Mouse (Mus musculus): ENCODE data around the gene Bmpr1a. TPM values are rescaled to one million over a fixed set of nuclear protein-coding genes. Genes with fewer than 3 reads are reported as not detected.

Gene Bmpr1a
- polyA plus RNA-seq, 1 experiment, result 3.3 TPM

DNA sequence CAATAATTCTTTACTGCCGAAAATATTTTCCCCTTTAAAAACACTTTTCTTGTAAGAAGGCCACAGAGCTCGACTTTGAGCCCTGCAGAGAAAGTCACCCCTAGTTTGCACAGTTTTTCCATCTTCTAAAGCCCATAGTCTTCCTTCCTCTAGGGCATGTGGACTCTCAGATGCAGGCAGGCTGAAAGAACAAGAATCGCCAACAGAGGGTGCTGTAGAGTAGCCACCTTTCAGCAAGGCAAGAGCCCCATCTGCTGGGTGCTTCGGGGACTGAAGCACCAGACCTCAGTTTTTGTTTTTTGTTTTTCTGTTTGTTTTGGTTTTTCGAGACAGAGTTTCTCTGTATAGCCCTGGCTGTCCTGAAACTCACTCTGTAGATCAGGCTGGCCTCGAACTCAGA is 102.0 kb downstream of the Bmpr1a start:
- Histone ChIP-seq H3K27ac (ENCODE audit: insufficient read depth, low read depth, low read length) (no peak overlapping the region), H3K27me3 (ENCODE audit: control insufficient read depth, insufficient read depth, low read length) (no peaks in the 10 kb centered on the region), H3K36me3 (ENCODE audit: control insufficient read depth, insufficient read depth, low read length) (no peaks in the 10 kb centered on the region), H3K4me1 (ENCODE audit: control insufficient read depth, insufficient read depth, insufficient read length, low read length) (no peaks in the 10 kb centered on the region), H3K4me3 (ENCODE audit: low read depth, low read length) (no peak overlapping the region)
- no peak for TF ChIP-seq POLR2A (IDR thresholded peaks at IDR 0.05; ENCODE audit: low read depth, low read length)
- TF ChIP-seq CTCF (IDR thresholded peaks at IDR 0.05; ENCODE audit: extremely low read depth, insufficient read length, insufficient replicate concordance, low read depth, low read length), result peak; percentile 100; the same call in 1 of the 2 replicates
- 28% methylated on average over 6 of the region's 6 CpGs for WGBS

DNA sequence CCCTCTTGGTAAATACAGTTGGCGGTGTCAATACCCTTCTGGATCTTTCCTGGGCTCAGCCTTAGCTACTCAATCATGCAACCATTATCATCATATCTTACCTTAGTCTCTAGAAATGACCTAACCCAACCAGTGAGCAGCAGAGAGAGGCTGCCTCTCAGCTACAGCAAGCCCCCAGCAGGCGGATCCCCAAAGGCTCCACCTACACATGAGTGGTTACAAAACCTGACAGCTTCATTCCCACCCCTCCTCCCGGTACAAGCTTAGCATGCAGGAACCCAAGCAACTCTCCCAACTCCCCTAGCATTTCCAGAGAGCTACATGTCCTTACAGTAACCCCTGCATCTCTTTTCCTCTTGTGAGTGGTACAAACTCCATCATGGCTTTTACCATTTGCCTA is 103.1 kb downstream of the Bmpr1a start:
- WGBS, result 89% methylated on average over 3 of the region's 3 CpGs
- TF ChIP-seq CTCF (IDR thresholded peaks at IDR 0.05; ENCODE audit: extremely low read depth, insufficient read length, insufficient replicate concordance, low read depth, low read length) (no peak), POLR2A (IDR thresholded peaks at IDR 0.05; ENCODE audit: low read depth, low read length) (no peak)
- H3K4me3 ChIP-seq (ENCODE audit: low read depth, low read length), result no peak overlapping the region
- no peaks in the 10 kb centered on the region for H3K36me3 ChIP-seq (ENCODE audit: control insufficient read depth, insufficient read depth, low read length)
- H3K4me1 ChIP-seq (ENCODE audit: control insufficient read depth, insufficient read depth, insufficient read length, low read length), result no peaks in the 10 kb centered on the region
- no peak overlapping the region for H3K27ac ChIP-seq (ENCODE audit: insufficient read depth, low read depth, low read length)
- no peaks in the 10 kb centered on the region for H3K27me3 ChIP-seq (ENCODE audit: control insufficient read depth, insufficient read depth, low read length)

DNA sequence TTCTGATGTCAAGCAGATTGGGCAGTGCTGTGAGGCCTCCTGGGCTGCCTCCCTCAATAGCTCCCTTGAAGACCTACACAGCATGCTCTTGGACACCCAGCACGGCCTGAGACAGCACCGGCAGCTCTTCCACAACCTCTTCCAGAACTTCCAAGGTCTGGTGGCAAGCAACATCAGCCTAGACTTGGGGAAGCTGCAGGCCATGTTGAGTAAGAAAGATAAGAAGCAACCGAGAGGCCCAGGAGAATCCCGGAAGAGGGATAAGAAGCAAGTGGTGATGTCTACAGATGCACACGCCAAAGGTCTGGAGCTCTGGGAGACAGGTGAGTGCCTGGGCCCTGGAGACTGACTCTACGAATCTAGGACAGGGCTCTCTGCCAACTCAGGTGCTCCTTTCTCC is 103.8 kb downstream of the Bmpr1a start:
- TF ChIP-seq CTCF (IDR thresholded peaks at IDR 0.05; ENCODE audit: extremely low read depth, insufficient read length, insufficient replicate concordance, low read depth, low read length), result no peak
- no peak for TF ChIP-seq POLR2A (IDR thresholded peaks at IDR 0.05; ENCODE audit: low read depth, low read length)
- WGBS, result 83% methylated on average over 6 of the region's 6 CpGs
- no peak overlapping the region for H3K4me3 ChIP-seq (ENCODE audit: low read depth, low read length)
- H3K27ac ChIP-seq (ENCODE audit: insufficient read depth, low read depth, low read length), result no peak overlapping the region
- no peaks in the 10 kb centered on the region for H3K36me3 ChIP-seq (ENCODE audit: control insufficient read depth, insufficient read depth, low read length)
- H3K27me3 ChIP-seq (ENCODE audit: control insufficient read depth, insufficient read depth, low read length), result no peaks in the 10 kb centered on the region
- H3K4me1 ChIP-seq (ENCODE audit: control insufficient read depth, insufficient read depth, insufficient read length, low read length), result no peaks in the 10 kb centered on the region

DNA sequence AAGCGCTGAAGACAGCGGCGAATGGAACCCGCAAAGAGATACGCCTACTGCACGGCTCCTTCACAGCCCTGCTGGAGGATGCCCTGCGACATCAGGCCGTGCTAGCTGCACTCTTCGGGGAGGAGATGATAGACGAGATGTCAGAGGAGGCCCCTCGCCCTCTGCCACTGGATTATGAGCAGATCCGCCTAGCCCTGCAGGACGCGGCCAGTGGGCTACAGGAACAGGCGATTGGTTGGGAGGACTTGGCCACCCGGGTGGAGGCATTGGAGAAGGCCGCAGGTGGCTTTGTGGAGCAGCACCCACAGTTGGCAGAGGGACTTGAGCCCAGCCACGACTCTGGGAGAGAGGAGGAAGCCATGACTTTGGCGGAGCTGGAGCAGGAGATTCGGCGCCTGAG is 104.2 kb downstream of the Bmpr1a start:
- TF ChIP-seq POLR2A (IDR thresholded peaks at IDR 0.05; ENCODE audit: low read depth, low read length) (no peak), CTCF (IDR thresholded peaks at IDR 0.05; ENCODE audit: extremely low read depth, insufficient read length, insufficient replicate concordance, low read depth, low read length) (no peak)
- Histone ChIP-seq H3K27ac (ENCODE audit: insufficient read depth, low read depth, low read length) (no peak overlapping the region), H3K27me3 (ENCODE audit: control insufficient read depth, insufficient read depth, low read length) (no peaks in the 10 kb centered on the region), H3K4me1 (ENCODE audit: control insufficient read depth, insufficient read depth, insufficient read length, low read length) (no peaks in the 10 kb centered on the region), H3K36me3 (ENCODE audit: control insufficient read depth, insufficient read depth, low read length) (no peaks in the 10 kb centered on the region), H3K4me3 (ENCODE audit: low read depth, low read length) (no peak overlapping the region)
- WGBS, result 92% methylated on average over 21 of the region's 21 CpGs

DNA sequence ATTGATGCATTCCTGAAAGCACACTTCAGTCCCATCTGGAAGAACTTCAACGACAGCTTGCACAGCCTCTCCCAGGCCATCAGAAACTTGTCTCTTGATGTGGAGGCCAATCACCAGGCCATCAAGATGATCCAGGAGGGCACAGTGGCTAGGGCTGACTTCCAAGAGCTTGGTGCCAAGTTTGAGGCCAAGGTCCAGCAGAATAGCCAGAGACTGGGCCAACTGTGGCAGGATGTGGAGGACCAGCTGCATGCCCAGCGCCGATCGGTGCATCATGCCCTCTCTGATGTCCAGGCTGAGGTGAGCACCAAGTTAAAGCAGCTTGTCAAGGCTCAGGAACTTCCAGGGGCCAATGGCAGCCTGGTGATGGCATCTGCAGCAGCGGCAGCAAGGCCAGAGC is 105.3 kb downstream of the Bmpr1a start:
- TF ChIP-seq POLR2A (IDR thresholded peaks at IDR 0.05; ENCODE audit: low read depth, low read length) (no peak), CTCF (IDR thresholded peaks at IDR 0.05; ENCODE audit: extremely low read depth, insufficient read length, insufficient replicate concordance, low read depth, low read length) (no peak)
- Histone ChIP-seq H3K27ac (ENCODE audit: insufficient read depth, low read depth, low read length) (no peak overlapping the region), H3K4me1 (ENCODE audit: control insufficient read depth, insufficient read depth, insufficient read length, low read length) (no peaks in the 10 kb centered on the region), H3K4me3 (ENCODE audit: low read depth, low read length) (no peak overlapping the region), H3K36me3 (ENCODE audit: control insufficient read depth, insufficient read depth, low read length) (no peaks in the 10 kb centered on the region), H3K27me3 (ENCODE audit: control insufficient read depth, insufficient read depth, low read length) (no peaks in the 10 kb centered on the region)
- WGBS, result 82% methylated on average over 5 of the region's 5 CpGs

DNA sequence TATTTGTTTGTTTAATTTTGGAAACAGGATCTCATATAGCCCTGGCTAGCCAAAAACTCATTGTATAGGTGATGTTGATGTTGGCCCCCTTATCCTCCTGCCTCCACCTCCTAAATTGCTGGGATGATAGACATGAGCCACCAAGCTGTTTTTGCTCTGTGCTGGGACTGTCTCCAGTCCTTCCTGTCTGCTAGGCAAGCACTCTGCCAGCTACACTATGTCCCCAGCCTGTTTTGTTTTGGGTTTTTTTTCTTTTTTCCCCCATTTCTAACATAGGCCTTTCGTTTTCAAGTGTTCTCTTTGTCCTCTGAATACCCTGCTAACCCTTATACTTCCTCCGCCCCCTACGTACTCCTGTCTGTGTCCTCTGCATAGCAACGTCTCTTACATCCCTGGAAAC is 109.8 kb downstream of the Bmpr1a start:
- Histone ChIP-seq H3K36me3 (ENCODE audit: control insufficient read depth, insufficient read depth, low read length) (no peaks in the 10 kb centered on the region), H3K27ac (ENCODE audit: insufficient read depth, low read depth, low read length) (no peak overlapping the region), H3K4me1 (ENCODE audit: control insufficient read depth, insufficient read depth, insufficient read length, low read length) (no peaks in the 10 kb centered on the region), H3K4me3 (ENCODE audit: low read depth, low read length) (no peak overlapping the region), H3K27me3 (ENCODE audit: control insufficient read depth, insufficient read depth, low read length) (no peaks in the 10 kb centered on the region)
- TF ChIP-seq POLR2A (IDR thresholded peaks at IDR 0.05; ENCODE audit: low read depth, low read length), result no peak
- no peak for TF ChIP-seq CTCF (IDR thresholded peaks at IDR 0.05; ENCODE audit: extremely low read depth, insufficient read length, insufficient replicate concordance, low read depth, low read length)
- 70% methylated on average over 4 of the region's 4 CpGs for WGBS

DNA sequence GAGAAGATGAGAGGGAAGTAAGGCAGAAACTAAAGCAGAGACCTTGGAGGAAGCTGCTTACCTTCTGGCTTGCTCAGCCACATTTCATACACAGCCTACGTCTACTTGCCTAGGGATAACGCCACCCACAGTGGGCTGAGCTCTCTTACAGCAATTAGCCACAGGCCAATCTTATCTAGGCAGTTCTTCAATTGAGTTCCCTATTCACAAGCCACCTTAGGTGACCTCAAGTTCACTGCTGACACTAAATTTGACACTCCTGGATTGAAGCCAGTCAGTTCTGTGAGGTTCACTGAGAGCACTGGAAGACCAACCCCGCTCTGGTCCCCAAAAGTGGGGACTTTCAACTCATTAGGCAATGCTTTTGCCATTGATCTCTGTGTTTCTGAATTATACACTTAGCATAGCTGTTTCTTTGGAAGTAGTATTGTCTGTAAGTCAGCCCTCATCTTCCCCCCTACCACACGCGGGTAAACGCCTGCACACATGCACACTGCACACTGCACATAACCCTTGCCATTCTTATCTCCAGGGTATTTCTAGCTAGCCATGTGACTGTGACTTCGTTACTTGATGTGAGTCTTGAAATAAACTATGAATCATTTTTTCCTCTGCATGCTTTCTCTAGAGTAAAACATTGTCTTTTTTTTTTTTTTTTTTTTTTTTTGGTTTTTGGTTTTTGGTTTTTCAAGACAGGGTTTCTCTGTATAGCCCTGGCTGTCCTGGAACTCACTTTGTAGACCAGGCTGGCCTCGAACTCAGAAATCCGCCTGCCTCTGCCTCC is 120.0 kb downstream of the Bmpr1a start:
- no peaks in the 10 kb centered on the region for H3K4me1 ChIP-seq (ENCODE audit: control insufficient read depth, insufficient read depth, insufficient read length, low read length)
- TF ChIP-seq POLR2A (IDR thresholded peaks at IDR 0.05; ENCODE audit: low read depth, low read length) (no peak), CTCF (IDR thresholded peaks at IDR 0.05; ENCODE audit: extremely low read depth, insufficient read length, insufficient replicate concordance, low read depth, low read length) (no peak)
- no peak overlapping the region for H3K4me3 ChIP-seq (ENCODE audit: low read depth, low read length)
- no peaks in the 10 kb centered on the region for H3K27me3 ChIP-seq (ENCODE audit: control insufficient read depth, insufficient read depth, low read length)
- no peak overlapping the region for H3K27ac ChIP-seq (ENCODE audit: insufficient read depth, low read depth, low read length)
- no peaks in the 10 kb centered on the region for H3K36me3 ChIP-seq (ENCODE audit: control insufficient read depth, insufficient read depth, low read length)
- WGBS, result 88% methylated on average over 9 of the region's 9 CpGs

Measured in small intestine, adult 2 months (tissue).